Mouse (Mus musculus) heart, postnatal 0 days (tissue): Measurements from ENCODE around the gene Rasgrp1. TPM values are rescaled to one million over a fixed set of nuclear protein-coding genes. Genes with fewer than 3 reads are reported as not detected.

ENCODE experiments used
- ATAC-seq: fragments of 200-750 bp; cut with Nextera tagmentation; 2 replicates; pipeline ENCODE4 v1.8.0; 2017; ENCODE audit warnings: low read depth, moderate number of reproducible peaks, moderate library complexity; ENCODE audit not compliant: insufficient read depth
- DNase-seq: peaks from one replicate; pipeline ENCODE4 v3.0.0-alpha.2; 2016; ENCODE audit warnings: low spot score
- H3K27ac ChIP-seq: fragments of 300-500 bp; sonication (generic); 2 replicates; pipeline ENCODE4 v1.5.1; 2014; ENCODE audit warnings: low read depth, mild to moderate bottlenecking
- H3K27me3 ChIP-seq: fragments of 300-500 bp; sonication (generic); 2 replicates; pipeline ENCODE4 v1.6.1; 2014; ENCODE audit warnings: low read length, mixed read lengths; ENCODE audit not compliant: control insufficient read depth, insufficient read depth
- H3K36me3 ChIP-seq: fragments of 300-500 bp; sonication (generic); replicated peaks from 2 replicates; pipeline ENCODE4 v1.6.1; 2014; ENCODE audit warnings: low read length, mixed read lengths; ENCODE audit not compliant: control insufficient read depth, insufficient read depth
- H3K4me1 ChIP-seq: fragments of 300-500 bp; sonication (generic); 2 replicates; pipeline ENCODE4 v1.6.1; 2014; ENCODE audit warnings: antibody characterized with exemption; ENCODE audit not compliant: control insufficient read depth, insufficient read depth
- H3K4me2 ChIP-seq: fragments of 300-500 bp; sonication (generic); 2 replicates; pipeline ENCODE4 v1.6.1; 2014; ENCODE audit warnings: low read depth, mild to moderate bottlenecking, low read length, moderate library complexity
- H3K4me3 ChIP-seq: fragments of 300-500 bp; sonication (generic); 2 replicates; pipeline ENCODE4 v1.5.1; 2014; ENCODE audit warnings: low read depth, low read length
- H3K9ac ChIP-seq: fragments of 300-500 bp; sonication (generic); replicated peaks from 2 replicates; pipeline ENCODE4 v1.6.1; 2014; ENCODE audit warnings: low read depth, low read length, mixed read lengths
- H3K9me3 ChIP-seq: fragments of 300-500 bp; sonication (generic); replicated peaks from 2 replicates; pipeline ENCODE4 v1.6.1; 2016; ENCODE audit warnings: low read length; ENCODE audit not compliant: control insufficient read depth
- CTCF ChIP-seq: IDR thresholded peaks from 2 replicates; pipeline ENCODE4 v1.5.1; 2016; ENCODE audit warnings: antibody characterized with exemption, control low read depth, low read depth
- EP300 ChIP-seq: IDR thresholded peaks from 2 replicates; pipeline ENCODE4 v1.6.1; 2016; ENCODE audit warnings: antibody characterized with exemption, low read depth
- WGBS: fragments of 180-500 bp; shearing (Covaris S2); extraction: QIAGEN DNeasy Blood & Tissue Kit; methylation state at CpG from one replicate; pipeline ENCODE4 v1.1.7; 2014; 5-methylcytosine and 5-hydroxymethylcytosine counted together
- polyA plus RNA-seq: library from polyadenylated mRNA; unstranded; fragments of >200 nt; fragmentation: Nextera tagmentation; extraction: Ambion mirVana; gene quantifications from 2 replicates; pipeline ENCODE4 v1.2.1, GENCODE M21; 2015
- total RNA-seq: library from RNA; depleted of rRNA; stranded (reverse); fragments of >200 nt; gene quantifications from 2 replicates; pipeline ENCODE4 v1.2.3, GENCODE M21; 2014; ENCODE audit warnings: low replicate concordance; rRNA removed

The Rasgrp1 gene
- total RNA-seq (2.7 TPM in 1 of 2 replicates, not detected in the other), polyA plus RNA-seq (0.07 and 0.12 TPM in 2 replicates)

DNA sequence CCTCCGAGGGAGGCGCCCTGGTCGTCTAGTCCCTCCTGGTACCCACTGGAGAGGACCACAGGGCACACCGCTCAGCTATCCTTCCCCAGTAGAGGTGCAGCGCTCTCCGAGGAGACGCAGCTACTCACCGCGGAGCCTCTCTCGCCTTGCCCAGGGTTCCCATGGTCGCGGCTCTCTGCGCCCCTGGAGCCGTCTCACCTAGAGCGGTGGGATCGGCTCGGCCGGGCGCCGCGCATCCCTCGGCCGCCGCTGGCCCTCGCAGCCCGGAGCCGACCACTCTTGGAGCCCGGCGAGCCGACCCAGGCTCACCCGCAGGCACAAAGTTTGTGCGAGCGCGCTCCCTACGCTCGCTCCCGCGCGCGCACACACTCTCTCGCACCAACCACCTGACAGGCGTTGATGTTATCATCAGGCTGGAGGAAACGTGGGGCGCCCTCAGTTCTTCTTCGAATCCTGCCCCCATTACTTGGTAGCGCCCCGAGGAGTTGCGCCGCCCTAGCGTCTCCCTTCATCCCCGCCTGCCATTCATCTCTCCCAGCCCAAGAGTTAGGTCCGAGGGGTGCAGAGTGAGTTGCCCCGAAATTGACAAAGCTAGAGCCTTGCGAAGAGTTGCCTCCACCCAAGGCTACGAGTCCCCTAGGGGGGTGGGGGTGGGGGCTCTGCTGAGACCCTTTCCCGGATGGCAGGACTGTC, at the start of gene Rasgrp1:
TSS of gene Rasgrp1 (minus strand) at position 455 of the 693 bp plus-strand sequence.
- no peaks in the 10 kb centered on the region for H3K36me3 ChIP-seq
- WGBS = 2% methylated on average over 53 of the region's 56 CpGs
- H3K27me3 ChIP-seq = peaks cover 21% of the 10 kb centered on the region
- peak within 1 kb of the TSS; percentile 51 for H3K4me3 ChIP-seq
- TF ChIP-seq EP300 (no peak), CTCF (no peak)
- peaks cover 9% of the 10 kb centered on the region; the same call in 1 of the 2 replicates for H3K4me1 ChIP-seq
- DNase-seq (no peak), ATAC-seq (peak; percentile 47)
- H3K9me3 ChIP-seq = no peaks in the 10 kb centered on the region
- H3K9ac ChIP-seq = no peak within 1 kb of the TSS; the same call in 1 of the 2 replicates
- H3K27ac ChIP-seq = no peak within 1 kb of the TSS
- H3K4me2 ChIP-seq = peak within 1 kb of the TSS; percentile 79

DNA sequence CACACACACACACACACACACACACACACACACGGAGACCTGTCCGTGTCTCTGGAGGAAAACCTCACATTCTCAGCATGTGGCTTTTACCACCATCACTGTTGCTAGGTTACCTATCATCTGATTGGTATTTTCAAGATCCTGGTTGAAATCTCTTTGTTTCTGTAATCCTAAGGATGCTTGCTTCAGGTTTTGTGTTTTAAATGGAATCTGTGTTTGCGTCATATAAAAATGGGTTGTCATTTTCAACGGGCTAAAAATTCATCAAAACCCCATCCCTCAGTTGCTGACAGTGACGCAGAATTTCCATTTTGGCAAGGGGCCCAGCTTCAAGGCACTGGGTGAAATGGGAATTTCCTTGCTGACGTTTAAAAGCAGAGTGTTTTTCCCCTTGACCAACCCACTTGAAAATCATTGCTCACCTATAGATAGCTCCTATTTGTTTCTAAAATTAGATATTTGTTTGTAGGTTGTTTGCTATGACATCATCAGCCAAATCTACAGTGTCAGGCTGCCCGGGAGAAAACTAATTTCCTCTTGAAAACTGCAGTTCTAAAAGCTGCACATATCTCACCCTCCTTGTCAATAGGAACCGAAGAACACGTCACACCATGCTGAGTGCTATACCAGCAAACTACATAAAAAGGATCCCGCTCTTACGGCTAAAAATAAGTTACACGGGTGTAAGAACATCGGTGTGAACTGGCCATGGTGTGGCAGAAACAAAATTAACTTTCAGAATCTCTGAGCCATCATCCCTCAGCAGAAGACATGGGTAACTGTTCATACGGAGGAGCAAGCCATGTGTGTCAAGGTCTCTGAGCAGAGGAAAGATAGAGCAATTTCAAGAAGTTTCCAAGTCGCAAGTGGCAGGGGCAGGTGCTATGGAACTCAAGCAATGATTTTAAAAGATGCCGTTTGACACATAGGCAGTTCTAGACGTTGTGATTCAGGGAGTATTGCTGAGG, 47.4 kb upstream of the Rasgrp1 start:
- Histone ChIP-seq H3K27me3 (no peaks in the 10 kb centered on the region), H3K9ac (no peak overlapping the region), H3K36me3 (no peaks in the 10 kb centered on the region), H3K27ac (no peak overlapping the region), H3K9me3 (no peaks in the 10 kb centered on the region), H3K4me1 (peaks cover 17% of the 10 kb centered on the region; the same call in 1 of the 2 replicates), H3K4me2 (peak overlapping the region; percentile 21; the same call in 1 of the 2 replicates), H3K4me3 (no peak overlapping the region)
- TF ChIP-seq EP300 (no peak), CTCF (no peak)
- ATAC-seq = no peak
- DNase-seq = peak; percentile 43
- WGBS = 31% methylated on average over 17 of the region's 17 CpGs

DNA sequence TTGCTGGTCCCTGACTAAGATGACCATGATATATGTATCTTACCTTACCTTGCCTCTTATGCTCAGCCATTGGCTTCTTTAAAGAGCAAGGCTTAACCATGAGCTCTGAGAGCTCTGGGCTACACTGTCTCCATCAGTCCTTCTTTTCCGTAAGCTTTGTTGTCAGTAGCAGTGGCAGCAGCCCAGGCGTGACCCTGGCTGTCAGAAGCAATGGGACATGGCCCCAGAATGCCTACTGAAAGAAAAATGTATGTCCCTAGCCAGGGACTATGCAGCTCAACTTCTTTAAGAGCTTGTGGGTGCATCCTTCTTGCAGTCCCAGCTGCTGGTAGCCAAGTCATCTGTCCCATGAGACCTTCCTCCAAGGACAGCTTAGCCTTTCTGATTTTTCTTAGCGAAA, 46.7 kb upstream of the Rasgrp1 start:
- TF ChIP-seq EP300 (no peak), CTCF (no peak)
- Histone ChIP-seq H3K36me3 (no peaks in the 10 kb centered on the region), H3K4me3 (no peak overlapping the region), H3K9me3 (no peaks in the 10 kb centered on the region), H3K4me1 (peaks cover 17% of the 10 kb centered on the region; the same call in 1 of the 2 replicates), H3K27me3 (no peaks in the 10 kb centered on the region), H3K4me2 (no peak overlapping the region), H3K9ac (no peak overlapping the region), H3K27ac (no peak overlapping the region)
- ATAC-seq (no peak), DNase-seq (no peak)
- WGBS = 87% methylated on average over 3 of the region's 3 CpGs

- H3K4me3 ChIP-seq = no peak overlapping the region
- TF ChIP-seq CTCF (no peak), EP300 (no peak)
- no peak for DNase-seq
- H3K4me1 ChIP-seq = peaks cover 17% of the 10 kb centered on the region; the same call in 1 of the 2 replicates
- H3K36me3 ChIP-seq = no peaks in the 10 kb centered on the region
- no peak overlapping the region for H3K9ac ChIP-seq
- H3K27me3 ChIP-seq = no peaks in the 10 kb centered on the region
- 82% methylated on average over 4 of the region's 4 CpGs for WGBS
- no peaks in the 10 kb centered on the region for H3K9me3 ChIP-seq
- no peak overlapping the region for H3K27ac ChIP-seq
- no peak for ATAC-seq
- no peak overlapping the region for H3K4me2 ChIP-seq
Observed at GRCm38 (mm10) chr2:117388121-117388520, 45.3 kb upstream of the Rasgrp1 start.

DNA sequence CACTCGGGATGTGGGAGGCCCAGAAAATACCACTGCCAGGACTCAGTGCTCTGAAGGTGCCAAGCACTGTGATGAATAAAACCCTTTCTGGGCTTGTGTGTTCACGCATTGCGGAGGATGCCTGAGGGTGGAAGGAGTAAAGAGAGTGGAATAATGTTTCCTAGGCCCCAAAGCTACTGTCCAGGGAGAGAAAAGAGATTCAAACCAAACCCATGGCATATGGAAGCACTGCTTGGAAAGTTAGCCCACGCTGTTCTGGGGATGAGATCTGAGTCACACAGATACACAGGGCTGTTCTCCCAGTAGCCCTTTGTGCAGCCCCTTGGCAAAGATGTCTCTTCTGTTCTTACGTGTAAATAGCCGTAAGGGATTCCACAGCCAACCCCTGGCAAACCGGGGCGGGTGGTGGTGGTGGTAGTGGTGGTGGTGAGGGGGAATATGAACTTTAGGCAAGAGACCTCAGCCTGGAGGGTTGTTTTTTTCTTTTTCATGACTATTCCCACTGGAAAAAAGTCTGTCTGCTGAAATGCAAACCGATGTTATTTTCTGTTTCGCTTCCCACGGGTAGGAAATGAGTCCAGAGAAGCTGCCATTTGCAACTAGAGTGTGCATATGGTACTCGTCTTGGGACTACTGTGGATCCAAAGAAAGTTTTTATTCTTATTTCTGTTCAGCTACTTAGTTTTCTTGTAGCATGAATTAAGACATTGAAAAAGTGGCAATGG, 44.3 kb upstream of the Rasgrp1 start:
- peaks cover 17% of the 10 kb centered on the region; the same call in 1 of the 2 replicates for H3K4me1 ChIP-seq
- no peak for DNase-seq
- no peak overlapping the region for H3K4me3 ChIP-seq
- H3K27ac ChIP-seq = no peak overlapping the region
- WGBS = 83% methylated on average over 12 of the region's 12 CpGs
- no peaks in the 10 kb centered on the region for H3K27me3 ChIP-seq
- ATAC-seq = no peak
- H3K9ac ChIP-seq = no peak overlapping the region
- H3K4me2 ChIP-seq = no peak overlapping the region
- TF ChIP-seq CTCF (no peak), EP300 (no peak)
- H3K36me3 ChIP-seq = no peaks in the 10 kb centered on the region
- no peaks in the 10 kb centered on the region for H3K9me3 ChIP-seq
